Mouse (Mus musculus): Measurements from ENCODE around the gene Jsrp1. TPM values are rescaled to one million over a fixed set of nuclear protein-coding genes. Genes with fewer than 3 reads are reported as not detected.

Jsrp1 gene
- total and polyA plus RNA-seq, 3 experiments: 0.07 TPM; not detected in 2

DNA sequence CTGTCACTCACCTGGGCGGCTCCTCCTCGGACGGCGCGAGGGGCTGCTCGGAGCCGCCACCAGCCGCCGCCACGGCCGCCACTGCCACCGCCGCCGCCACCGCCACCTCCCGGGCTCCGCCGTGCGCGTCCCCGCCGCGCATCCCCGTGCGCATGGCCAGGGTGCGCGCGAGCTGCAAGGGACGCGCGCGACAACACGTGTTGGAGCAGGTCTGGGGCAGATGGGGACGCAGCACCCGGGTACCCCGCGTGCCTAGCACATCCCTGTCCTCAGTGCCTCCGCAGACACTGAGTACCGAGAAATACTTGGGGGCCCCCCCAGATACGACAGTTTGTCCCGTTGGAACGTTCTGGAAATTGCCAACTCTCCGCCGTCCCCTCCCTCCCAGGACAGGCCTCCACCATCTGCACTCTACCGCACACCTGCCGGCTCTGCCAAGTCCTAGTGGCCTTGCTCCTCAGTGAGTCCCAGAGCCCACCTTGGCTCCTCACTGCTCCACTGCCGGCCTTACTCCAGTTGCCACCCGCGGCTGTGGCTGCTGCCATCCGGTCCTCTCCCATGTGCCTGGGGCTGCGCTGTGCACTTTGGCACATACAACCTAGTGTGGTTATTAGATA is 30.7 kb upstream of the Jsrp1 start, which contains the start of gene Lingo3:
Lingo3 (minus strand) TSS at position 109 of the 617 bp plus-strand sequence.
- no peak for DNase-seq (ENCODE audit: low spot score)
- no peak for ATAC-seq (ENCODE audit: extremely low read depth, insufficient number of reproducible peaks, low FRiP score, poor library complexity, severe bottlenecking)
- Histone ChIP-seq H3K36me3 (replicated peaks) (peaks cover under 1% of the 10 kb centered on the region), H3K27me3 (ENCODE audit: insufficient read depth, low read length) (peaks cover 75% of the 10 kb centered on the region), H3K9me3 (replicated peaks) (no peaks in the 10 kb centered on the region), H3K4me1 (ENCODE audit: insufficient read depth, low read depth, low read length) (peaks cover 21% of the 10 kb centered on the region), H3K4me3 (ENCODE audit: low read depth, low read length) (no peak within 1 kb of the TSS)
- no peak for TF ChIP-seq POLR2AphosphoS5 (IDR thresholded peaks at IDR 0.05; ENCODE audit: insufficient replicate concordance, low read depth, low read length)
- TF ChIP-seq GATA1 (IDR thresholded peaks at IDR 0.05; ENCODE audit: borderline replicate concordance, low read length): no peak
- no peak for TF ChIP-seq TAL1 (conservative IDR thresholded peaks at IDR 0.05; ENCODE audit: low read depth, low read length)

DNA sequence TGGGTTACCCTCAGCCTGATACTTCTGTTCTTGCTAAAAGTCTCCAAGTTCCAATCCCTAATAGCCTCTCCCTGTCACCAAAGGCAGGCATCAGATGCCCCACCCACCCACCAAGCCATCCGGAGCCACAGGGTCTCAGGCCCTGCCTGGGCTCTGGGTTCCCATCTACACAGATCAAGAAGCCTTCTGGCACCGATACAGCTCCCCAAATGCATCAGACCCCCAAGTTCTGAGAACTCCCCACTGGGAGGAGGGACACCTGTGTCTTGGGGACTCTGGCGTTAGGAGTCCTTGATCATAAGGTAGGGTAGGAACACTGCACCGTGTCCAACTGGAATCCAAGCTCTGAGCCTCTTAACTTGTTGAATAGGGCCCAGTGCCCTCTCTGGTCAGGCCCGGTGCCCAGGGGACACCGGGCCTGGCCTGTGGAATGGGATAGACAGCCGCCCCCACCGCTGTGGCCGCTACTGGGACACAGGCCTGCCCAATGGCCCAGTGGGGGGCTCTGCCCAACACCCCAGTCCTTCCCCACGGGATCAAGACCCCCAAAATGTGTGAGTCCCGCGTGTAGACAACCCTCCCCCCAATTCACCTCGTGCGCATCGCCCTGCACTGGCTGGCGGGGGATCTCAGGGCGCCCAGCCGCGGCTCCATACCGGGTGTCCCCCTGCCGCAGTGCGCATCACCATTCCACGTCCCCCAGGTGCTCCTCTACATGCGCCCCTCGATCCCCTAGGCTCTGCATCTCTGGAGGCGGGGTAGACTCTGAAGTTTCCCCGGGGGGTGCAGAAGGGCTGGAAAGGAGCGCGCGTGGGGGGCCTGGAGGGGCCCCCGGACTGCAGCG is 30.0 kb upstream of the Jsrp1 start:
- peaks cover 13% of the 10 kb centered on the region for H3K4me1 ChIP-seq (ENCODE audit: insufficient read depth, low read depth, low read length)
- ATAC-seq (ENCODE audit: extremely low read depth, insufficient number of reproducible peaks, low FRiP score, poor library complexity, severe bottlenecking): no peak
- H3K27me3 ChIP-seq (ENCODE audit: insufficient read depth, low read length): peaks cover 81% of the 10 kb centered on the region
- no peak overlapping the region for H3K4me3 ChIP-seq (ENCODE audit: low read depth, low read length)
- no peaks in the 10 kb centered on the region for H3K36me3 ChIP-seq (replicated peaks)
- H3K9me3 ChIP-seq (replicated peaks): no peaks in the 10 kb centered on the region
- TF ChIP-seq CTCF (IDR thresholded peaks at IDR 0.05; ENCODE audit: low read depth, low read length): no peak
- no peak for TF ChIP-seq GATA2 (IDR thresholded peaks at IDR 0.05; ENCODE audit: borderline replicate concordance, low read depth, low read length)
- no peak for DNase-seq (ENCODE audit: low spot score)

DNA sequence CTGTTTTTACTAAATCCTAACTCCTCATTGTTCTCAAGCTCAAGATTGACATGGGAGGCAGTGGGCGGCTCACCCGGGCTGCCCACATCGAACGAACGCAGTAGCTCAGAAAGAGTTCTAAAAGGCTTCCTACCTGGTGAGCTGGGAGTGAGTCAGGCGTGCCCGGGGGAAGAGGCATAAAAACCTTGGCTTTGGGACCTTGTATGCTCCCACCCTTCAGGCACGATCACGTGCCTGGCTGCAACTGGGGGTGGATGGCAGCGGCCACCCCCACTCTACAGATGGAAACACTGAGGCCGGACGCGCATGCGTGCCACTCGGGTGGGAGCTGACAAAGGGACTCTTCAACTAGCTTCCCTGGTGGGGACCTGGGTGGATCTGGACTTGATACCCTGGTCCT is 29.0 kb upstream of the Jsrp1 start:
- DNase-seq (ENCODE audit: low spot score): no peak
- peaks cover 90% of the 10 kb centered on the region for H3K27me3 ChIP-seq (ENCODE audit: insufficient read depth, low read length)
- H3K4me3 ChIP-seq (ENCODE audit: low read depth, low read length): no peak overlapping the region
- H3K9me3 ChIP-seq (replicated peaks): no peaks in the 10 kb centered on the region
- ATAC-seq (ENCODE audit: extremely low read depth, insufficient number of reproducible peaks, low FRiP score, poor library complexity, severe bottlenecking): no peak
- TF ChIP-seq GATA1 (IDR thresholded peaks at IDR 0.05; ENCODE audit: borderline replicate concordance, low read length) (no peak), CTCF (IDR thresholded peaks at IDR 0.05; ENCODE audit: low read depth, low read length) (no peak)
- H3K36me3 ChIP-seq (replicated peaks): no peaks in the 10 kb centered on the region
- H3K4me1 ChIP-seq (ENCODE audit: insufficient read depth, low read depth, low read length): peaks cover 11% of the 10 kb centered on the region

DNA sequence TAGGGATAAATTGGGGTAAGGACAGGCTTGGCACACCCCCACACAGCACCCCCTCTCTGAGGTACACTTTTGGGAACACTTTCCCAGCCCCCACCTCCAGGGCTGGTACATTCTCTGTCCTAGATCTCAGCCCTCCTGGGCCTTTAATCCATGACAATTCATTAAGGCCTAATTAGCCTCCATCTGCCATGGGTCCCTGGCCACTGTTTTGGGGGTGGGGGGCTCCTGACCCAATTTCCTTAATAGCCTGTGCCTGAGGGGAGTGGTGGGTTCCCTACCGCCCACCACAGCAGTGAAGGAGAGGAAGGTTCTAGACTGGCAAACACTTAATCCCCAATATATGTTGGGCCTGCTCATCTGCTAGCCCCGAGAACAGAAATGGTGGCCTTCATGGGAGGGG is 28.4 kb upstream of the Jsrp1 start:
- H3K36me3 ChIP-seq (replicated peaks): no peaks in the 10 kb centered on the region
- no peak overlapping the region for H3K4me3 ChIP-seq (ENCODE audit: low read depth, low read length)
- no peak for TF ChIP-seq GATA2 (IDR thresholded peaks at IDR 0.05; ENCODE audit: borderline replicate concordance, low read depth, low read length)
- no peak for TF ChIP-seq POLR2AphosphoS5 (IDR thresholded peaks at IDR 0.05; ENCODE audit: insufficient replicate concordance, low read depth, low read length)
- no peak for TF ChIP-seq TAL1 (conservative IDR thresholded peaks at IDR 0.05; ENCODE audit: low read depth, low read length)
- TF ChIP-seq CTCF (IDR thresholded peaks at IDR 0.05; ENCODE audit: low read depth, low read length): no peak
- TF ChIP-seq GATA1 (IDR thresholded peaks at IDR 0.05; ENCODE audit: borderline replicate concordance, low read length): no peak
- H3K4me1 ChIP-seq (ENCODE audit: insufficient read depth, low read depth, low read length): peaks cover 17% of the 10 kb centered on the region
- no peaks in the 10 kb centered on the region for H3K9me3 ChIP-seq (replicated peaks)
- ATAC-seq (ENCODE audit: extremely low read depth, insufficient number of reproducible peaks, low FRiP score, poor library complexity, severe bottlenecking): no peak
- H3K27me3 ChIP-seq (ENCODE audit: insufficient read depth, low read length): peaks cover 93% of the 10 kb centered on the region
- DNase-seq (ENCODE audit: low spot score): no peak

DNA sequence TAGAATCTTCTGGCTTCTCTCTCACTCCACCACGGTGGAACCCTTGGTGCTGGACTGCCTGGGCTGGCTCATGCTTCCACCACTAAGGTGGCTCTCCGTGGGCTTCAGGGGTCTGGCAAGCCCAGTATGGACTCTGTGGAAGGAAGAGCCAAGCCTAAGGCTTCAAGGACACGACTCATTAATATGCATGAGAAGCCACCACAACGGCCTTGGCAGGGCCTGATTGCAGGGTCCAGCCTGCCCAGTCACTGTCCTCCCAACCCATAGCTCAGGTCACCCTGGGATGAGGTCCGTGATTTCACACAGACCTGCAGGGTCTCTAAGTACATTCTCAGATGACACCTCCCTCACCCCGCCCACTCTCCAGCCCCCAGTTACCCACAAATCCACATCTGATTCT is 26.6 kb upstream of the Jsrp1 start:
- Histone ChIP-seq H3K4me1 (ENCODE audit: insufficient read depth, low read depth, low read length) (peaks cover 20% of the 10 kb centered on the region), H3K9me3 (replicated peaks) (peaks cover 11% of the 10 kb centered on the region), H3K4me3 (ENCODE audit: low read depth, low read length) (no peak overlapping the region), H3K36me3 (replicated peaks) (no peaks in the 10 kb centered on the region), H3K27me3 (ENCODE audit: insufficient read depth, low read length) (peaks cover 93% of the 10 kb centered on the region)
- ATAC-seq (ENCODE audit: extremely low read depth, insufficient number of reproducible peaks, low FRiP score, poor library complexity, severe bottlenecking) (no peak), DNase-seq (ENCODE audit: low spot score) (no peak)
- TF ChIP-seq TAL1 (conservative IDR thresholded peaks at IDR 0.05; ENCODE audit: low read depth, low read length): no peak
- TF ChIP-seq CTCF (IDR thresholded peaks at IDR 0.05; ENCODE audit: low read depth, low read length): no peak
- no peak for TF ChIP-seq GATA1 (IDR thresholded peaks at IDR 0.05; ENCODE audit: borderline replicate concordance, low read length)
- no peak for TF ChIP-seq POLR2AphosphoS5 (IDR thresholded peaks at IDR 0.05; ENCODE audit: insufficient replicate concordance, low read depth, low read length)
- no peak for TF ChIP-seq GATA2 (IDR thresholded peaks at IDR 0.05; ENCODE audit: borderline replicate concordance, low read depth, low read length)

DNA sequence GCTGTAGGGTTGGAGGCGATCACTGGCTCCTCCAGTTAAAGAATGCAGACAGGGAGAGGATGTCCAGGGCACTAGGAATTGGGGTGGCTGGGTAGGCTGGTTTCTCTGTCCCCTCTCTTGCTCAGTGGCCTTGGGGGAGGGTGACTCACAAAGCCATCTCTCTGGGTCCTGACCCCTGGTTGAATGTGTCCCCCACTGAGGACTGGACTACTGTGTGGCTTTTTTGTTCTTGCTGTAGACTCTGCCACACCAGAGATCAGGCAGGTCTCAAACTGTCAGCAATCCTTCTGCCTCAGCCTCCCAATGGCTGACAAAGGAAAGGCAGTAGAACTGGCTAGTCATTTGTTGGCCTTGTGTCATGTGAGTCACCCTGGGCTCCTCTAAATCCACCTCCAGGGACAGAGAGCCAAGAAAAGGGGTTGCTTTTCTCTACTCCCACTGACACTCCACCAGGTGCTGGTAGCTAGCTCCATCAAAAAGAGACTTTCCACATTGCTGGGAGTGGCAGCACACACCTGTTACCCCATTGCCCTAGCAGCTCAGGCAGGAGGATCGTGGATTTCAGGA is 25.1 kb upstream of the Jsrp1 start:
- Histone ChIP-seq H3K27me3 (ENCODE audit: insufficient read depth, low read length) (peaks cover 88% of the 10 kb centered on the region), H3K4me3 (ENCODE audit: low read depth, low read length) (no peak overlapping the region), H3K36me3 (replicated peaks) (no peaks in the 10 kb centered on the region), H3K4me1 (ENCODE audit: insufficient read depth, low read depth, low read length) (peaks cover 23% of the 10 kb centered on the region), H3K9me3 (replicated peaks) (peaks cover 18% of the 10 kb centered on the region)
- DNase-seq (ENCODE audit: low spot score) (no peak), ATAC-seq (ENCODE audit: extremely low read depth, insufficient number of reproducible peaks, low FRiP score, poor library complexity, severe bottlenecking) (no peak)
- no peak for TF ChIP-seq TAL1 (conservative IDR thresholded peaks at IDR 0.05; ENCODE audit: low read depth, low read length)
- no peak for TF ChIP-seq GATA1 (IDR thresholded peaks at IDR 0.05; ENCODE audit: borderline replicate concordance, low read length)
- no peak for TF ChIP-seq POLR2AphosphoS5 (IDR thresholded peaks at IDR 0.05; ENCODE audit: insufficient replicate concordance, low read depth, low read length)
- TF ChIP-seq GATA2 (IDR thresholded peaks at IDR 0.05; ENCODE audit: borderline replicate concordance, low read depth, low read length): no peak
- no peak for TF ChIP-seq CTCF (IDR thresholded peaks at IDR 0.05; ENCODE audit: low read depth, low read length)

Data from G1E (cell line).